Mouse (Mus musculus): ENCODE results near the gene Efs. TPM values are rescaled to one million over a fixed set of nuclear protein-coding genes. Genes with fewer than 3 reads are reported as not detected.

The Efs gene
- total RNA-seq, 4 experiments from 2014 or later = 2.5 to 4.4 (median 3.2) TPM

DNA sequence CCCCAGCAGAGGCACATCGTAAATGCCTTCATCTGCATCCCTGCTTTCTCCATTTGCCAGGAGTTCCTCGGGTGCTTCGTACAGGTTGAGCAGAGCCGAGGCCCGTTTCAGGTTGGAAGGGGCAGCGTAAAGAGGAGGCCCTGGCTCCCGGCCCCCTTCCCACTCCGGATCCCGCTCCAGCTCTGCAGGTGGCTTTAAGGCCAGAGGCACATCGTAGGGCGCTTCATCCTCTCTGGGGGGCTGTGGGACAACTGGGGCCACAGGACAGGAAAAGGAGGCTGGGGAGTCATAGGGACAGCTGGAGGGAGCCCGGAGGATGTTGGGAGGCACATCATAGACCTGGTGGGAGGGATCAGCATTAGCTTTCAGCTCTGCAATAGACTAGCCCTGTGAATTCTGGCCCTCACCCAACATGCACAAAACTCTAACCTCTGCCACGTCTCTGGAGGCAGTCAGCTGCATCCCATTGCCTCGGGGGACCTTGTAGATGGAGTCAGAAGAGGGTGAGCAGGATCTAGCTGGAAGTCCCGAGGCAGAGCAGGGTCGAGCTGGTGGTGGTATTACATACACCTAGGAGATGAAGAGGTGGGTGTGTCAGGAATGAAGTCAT is 5.7 kb downstream of the Efs start:
- DNase-seq = no peak

DNA sequence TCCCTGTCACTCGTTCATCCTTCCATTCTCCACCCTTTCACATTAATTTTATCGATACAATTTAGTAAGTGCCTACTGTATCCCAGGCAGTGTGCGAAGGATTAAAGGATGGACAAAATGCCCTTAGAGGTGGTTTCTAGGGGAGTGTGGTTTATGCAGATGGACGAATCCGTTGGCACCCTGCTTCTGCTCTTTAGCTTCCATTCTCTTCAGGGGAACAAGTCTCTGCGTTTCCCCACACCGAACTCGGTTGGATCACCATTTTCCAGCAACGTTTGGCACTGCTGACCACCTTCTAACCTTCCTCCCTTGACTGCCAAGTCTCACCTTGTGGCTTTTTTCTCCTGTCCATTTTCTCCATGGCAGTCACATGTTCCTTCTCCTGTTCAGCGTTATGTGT is 12.6 kb downstream of the Efs start:
- no peak for DNase-seq

DNA sequence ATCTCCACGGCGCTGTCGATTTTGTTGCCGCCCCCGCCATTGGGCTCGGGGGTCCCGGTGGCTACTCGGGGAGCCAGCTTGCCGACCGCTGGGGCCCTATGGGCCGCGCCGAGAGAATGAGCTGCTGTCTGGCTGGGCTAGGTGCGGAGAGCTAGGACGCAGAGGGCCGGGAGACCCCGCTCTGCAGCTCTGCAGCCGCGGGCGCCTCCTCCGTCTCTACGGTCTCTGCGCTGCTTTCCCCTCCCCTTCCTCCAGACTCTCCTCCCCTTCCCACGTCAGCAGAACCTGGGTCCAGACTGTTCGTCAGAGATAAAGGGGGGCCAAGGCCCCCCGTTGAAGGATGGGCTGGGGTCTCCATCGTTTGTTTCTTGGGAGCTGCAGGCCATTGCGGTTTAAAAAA is 13.0 kb downstream of the Efs start, which contains the start of gene Slc22a17:
Gene Slc22a17 (minus strand): TSS at position 247 of the 400 bp plus-strand sequence.
- DNase-seq = peak; percentile 55

DNA sequence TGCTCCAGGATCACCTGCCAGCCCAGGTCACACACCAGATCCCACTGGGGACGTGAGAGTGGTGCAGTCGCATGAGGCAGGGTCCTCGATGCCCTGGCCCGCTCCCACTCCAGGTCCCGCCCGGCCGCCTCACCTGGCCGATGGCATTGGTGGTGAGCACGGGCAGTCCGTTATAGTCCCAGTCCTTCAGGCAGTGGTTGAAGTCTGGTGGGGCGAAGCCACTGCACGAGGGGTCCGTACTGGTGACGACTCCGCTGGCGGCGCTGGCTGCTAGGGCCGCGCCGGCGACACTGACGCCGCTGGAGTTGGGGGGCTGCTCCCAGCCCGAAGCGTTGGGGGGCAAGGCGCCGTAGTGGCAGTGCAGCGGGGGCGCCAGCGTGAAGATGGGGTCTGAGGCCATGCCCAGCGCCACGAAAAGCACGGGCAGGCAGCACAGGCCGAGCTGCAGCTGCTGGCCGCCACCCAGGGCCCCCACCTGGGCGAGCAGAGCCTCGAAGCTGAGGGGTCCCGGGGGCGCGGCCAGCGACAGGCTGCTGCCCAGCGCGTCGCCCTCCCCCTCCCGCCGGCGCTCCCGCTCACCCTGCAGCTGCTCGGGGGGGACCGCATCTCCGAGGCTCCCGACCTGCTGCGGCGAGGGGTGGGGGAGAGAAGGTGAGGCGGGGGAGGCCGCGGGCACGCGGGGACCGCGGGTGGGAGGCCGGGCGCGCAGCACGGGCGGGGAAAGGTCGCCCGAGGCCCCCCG is 13.6 kb downstream of the Efs start:
- no peak for DNase-seq

DNA sequence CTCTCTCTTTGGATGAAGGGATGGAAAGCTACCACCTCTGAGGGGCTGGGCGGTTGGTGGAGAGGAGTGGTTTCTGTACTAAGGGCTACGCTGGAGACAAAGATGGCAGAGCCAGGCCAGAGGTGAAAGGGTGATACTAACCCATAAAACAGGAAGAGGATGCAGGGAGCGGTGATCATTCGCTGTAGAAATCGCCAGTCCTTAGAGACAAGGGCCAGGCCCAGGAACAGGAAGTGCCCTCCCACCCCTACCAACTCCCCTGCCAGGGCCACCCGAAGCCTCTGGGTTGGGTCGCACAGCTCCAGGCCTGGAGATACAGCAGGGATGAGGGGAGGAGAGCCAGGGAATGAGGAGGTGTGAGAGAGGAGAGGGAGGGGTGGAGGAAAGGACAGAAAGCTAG is 17.2 kb downstream of the Efs start:
- no peak for DNase-seq

DNA sequence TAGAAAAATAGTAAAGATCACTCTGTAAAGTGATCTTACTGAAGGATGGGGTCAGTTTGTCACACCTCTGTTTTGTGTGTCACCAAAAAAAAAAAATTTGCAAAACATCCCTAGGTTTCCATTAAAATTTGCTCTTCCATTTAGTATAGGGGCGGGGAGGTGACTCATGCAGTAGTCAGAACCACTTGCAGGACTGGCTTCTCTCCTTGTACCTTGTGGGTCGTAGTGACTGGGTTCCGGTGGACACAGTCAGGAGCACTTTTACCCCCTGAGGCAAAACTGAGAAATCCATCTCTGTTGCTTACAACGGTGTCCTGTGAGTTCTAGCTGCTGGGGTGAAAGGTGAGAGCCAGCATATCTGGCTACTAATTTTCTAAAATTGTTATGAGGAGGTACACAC is 22.3 kb downstream of the Efs start:
- DNase-seq = no peak

DNA sequence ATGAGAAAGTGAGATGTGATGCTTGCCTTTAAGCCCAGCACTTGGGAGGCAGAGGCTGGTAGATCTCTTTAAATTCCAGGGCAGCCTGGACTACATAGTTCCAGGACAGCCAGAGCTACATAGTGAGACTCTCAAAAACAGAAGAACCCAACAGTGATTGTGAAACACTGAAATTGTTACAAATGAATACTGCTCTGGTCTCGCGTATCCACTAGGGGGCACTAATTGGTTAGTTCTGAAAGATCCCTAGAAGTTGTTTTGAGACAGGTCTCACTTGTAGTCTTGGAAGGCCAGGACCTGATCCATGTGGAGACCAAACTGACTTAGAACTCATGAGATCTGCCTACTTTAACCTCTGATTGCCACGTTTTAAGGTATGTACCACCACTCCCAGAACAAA is 25.5 kb downstream of the Efs start:
- no peak for DNase-seq

DNA sequence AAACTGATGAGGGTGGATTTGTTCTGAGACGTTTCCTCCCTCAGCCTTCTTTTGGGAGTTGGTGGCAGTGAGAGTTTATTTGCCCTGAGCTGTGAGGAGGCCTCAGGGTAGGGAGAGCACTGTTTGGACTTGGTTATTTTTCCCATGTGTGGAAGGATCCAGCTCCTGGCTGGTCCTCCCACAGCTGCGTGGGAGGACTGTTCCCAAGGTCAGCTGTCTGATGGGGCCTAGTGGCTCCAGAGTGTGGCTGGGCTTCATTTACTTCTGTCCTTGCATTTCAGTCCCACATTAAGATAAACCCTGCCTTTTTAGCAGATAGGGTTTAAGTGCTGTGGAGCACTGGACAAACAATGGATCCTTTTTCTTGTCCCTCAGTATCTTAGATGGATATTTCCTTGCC is 28.5 kb downstream of the Efs start:
- no peak for DNase-seq

DNA sequence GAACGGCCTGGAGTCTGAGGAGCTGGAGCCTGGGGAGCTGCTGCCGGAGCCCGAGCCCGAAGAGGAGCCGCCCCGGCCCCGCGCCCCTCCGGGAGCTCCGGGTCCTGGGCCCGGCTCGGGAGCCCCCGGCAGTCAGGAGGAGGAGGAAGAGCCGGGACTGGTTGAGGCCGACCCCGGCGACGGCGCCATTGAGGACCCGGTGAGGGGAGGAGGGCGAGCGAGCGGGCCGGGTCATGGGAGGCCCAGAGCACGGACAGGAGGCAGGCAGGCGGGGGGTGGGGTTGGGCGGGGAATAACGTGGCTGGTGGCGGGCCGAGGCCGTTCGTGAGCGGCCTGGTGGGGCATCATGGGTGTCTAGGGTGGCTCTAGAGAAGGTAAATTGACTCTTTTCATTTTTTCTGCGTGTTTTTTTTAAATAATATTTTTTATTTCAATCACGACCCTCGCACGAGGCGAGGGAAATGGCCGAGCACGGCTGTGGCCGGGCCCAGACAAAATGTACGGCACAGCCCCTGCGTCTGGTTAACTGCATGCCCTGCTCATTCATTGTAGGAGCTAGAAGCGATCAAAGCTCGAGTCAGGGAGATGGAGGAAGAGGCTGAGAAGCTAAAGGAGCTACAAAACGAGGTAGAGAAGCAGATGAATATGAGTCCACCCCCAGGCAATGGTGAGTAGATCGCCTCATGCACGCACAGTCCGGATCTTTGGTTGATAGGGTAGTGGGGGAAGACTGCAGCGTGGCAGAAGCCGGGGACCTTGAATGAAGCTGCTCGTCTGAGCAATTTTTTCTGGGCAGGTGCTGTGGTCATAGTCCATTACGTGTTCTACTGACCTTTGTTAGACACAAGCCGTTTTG is 31.4 kb downstream of the Efs start:
- DNase-seq = no peak

DNA sequence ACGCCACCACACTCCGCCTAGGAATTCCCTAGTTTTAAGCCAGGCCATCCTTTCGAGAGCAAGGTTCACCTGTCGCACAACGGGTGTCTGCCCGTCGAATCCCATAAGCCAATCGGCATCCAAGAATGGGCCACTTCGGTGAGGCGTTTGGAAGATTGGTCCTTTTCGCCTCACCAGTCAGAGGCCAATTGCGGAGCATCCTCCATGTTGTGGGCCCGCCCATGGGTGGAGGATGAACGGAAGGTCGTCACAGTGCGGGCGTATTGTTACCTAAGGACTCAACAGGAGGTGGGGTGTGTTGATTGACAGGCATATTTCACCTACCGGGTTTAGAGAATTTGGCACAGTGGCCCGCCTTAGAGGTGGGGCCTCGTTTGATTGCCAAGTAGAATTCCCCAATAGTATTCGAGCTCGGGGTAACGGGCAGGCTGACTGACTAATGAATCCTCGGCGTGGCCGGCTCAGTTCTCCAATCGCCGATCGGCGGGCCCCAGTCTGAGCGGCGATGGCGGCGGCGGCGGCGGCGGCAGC is 32.2 kb downstream of the Efs start:
- DNase-seq = peak; percentile 99

DNA sequence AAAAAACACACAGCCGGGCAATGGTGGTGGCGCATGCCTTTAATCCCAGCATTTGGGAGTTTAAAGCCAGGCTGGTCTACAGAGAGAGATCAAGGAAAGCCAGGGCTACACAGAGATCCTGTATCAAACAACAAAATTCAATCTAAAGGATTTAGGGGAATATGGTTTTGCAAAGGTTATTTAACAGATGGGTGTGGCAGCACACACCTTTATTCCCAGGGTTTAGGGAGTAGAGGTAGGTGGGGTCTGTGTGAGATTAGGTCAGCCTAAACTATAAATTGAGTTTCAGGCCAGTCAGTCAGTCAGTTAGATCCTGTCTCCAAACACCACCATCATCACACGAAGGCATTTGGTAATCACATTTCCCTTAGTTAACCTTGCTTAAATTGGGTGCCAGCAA is 33.7 kb downstream of the Efs start, which contains the start of gene Pabpn1:
Gene Pabpn1 (plus strand): TSS at position 301 of the 400 bp plus-strand sequence.
- no peak for DNase-seq

DNA sequence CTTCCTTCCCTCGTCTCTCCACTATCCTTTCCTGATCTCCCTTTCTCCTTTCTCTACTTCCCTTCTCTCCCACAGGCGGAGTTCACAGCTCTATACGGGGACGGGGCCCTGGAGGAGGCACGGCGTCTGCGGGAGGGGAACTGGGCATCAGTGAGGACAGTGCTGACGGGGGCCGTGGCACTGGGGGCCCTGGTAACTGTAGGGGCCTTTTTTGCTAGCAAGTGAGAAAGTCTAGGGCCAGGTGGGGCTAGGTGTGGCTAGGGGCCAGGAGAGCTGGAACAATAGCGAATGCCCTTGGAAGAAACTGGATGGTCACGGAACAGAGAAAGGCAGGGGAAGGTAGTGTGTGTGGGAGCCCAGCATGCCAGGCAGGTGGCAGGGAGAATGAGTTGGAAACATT is 40.6 kb downstream of the Efs start:
- no peak for DNase-seq

DNA sequence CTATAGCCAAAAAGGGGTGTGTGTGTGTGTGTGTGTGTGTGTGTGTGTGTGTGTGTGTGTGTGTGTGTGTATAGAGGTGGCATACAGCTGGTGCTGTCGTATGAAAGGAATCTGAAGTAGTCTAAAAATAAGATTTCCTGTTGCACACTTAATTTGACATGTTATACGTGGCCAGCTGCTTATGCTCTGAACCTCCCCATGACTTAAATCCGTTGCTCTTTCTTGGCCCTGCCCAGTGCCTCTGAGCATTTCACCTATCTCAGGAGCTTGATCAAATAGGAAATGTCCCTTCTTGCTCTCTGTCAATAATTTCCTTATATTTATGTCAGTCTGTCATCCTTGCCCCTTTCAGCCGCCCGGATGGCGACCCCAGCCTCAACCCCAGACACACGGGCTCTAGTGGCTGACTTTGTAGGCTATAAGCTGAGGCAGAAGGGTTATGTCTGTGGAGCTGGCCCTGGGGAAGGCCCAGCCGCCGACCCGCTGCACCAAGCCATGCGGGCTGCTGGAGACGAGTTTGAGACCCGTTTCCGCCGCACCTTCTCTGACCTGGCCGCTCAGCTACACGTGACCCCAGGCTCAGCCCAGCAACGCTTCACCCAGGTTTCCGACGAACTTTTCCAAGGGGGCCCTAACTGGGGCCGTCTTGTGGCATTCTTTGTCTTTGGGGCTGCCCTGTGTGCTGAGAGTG is 41.8 kb downstream of the Efs start:
- DNase-seq = no peak

DNA sequence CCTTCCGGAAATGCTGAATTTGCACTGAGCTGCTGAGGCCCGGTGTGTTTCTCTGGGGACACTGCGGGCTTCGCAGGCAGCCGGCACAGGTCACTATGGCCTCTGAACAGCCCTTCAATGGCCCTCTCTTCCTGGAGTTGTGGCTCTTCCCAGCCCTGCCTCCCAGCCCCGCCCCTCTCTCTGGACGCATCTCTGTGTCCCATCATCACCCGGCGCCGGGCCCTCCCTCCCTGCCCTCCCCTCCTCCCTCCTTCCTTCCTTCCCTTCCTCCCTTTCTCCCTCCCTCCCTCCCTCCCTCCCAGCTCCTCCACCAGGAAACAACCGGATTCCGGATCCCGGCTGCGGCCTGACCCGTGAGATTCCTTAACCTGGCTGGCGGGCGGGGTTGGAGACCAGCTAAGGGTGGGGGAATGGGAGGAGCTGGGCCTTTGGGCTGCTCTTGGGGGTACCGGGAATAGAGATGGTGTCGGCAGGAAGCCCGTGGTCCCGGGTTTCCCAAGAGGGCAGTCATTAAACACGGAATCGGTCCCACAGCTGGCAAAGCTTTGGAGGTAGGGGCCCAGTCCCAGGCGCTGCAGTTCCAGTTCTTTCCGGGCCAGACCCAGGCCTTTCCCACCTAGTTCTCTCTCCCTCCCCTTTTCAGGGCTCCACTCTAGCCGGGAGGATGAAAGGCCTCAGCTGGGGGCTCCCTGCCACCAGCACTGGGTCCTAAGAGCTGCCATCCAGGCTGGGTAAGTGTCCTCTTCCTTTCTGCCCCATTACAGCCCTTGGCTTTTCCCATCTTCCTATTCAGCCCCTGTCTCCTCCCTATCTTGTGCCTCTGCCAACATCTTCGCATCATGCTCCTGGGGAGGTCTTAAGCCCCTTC is 42.5 kb downstream of the Efs start, which contains the start of the genes Bcl2l2 and Gm20521:
Gene Bcl2l2 (plus strand): TSS at position 224 of the 868 bp plus-strand sequence.
Gene Gm20521 (plus strand): TSS at position 288 of the 868 bp plus-strand sequence.
- DNase-seq = peak; percentile 76

DNA sequence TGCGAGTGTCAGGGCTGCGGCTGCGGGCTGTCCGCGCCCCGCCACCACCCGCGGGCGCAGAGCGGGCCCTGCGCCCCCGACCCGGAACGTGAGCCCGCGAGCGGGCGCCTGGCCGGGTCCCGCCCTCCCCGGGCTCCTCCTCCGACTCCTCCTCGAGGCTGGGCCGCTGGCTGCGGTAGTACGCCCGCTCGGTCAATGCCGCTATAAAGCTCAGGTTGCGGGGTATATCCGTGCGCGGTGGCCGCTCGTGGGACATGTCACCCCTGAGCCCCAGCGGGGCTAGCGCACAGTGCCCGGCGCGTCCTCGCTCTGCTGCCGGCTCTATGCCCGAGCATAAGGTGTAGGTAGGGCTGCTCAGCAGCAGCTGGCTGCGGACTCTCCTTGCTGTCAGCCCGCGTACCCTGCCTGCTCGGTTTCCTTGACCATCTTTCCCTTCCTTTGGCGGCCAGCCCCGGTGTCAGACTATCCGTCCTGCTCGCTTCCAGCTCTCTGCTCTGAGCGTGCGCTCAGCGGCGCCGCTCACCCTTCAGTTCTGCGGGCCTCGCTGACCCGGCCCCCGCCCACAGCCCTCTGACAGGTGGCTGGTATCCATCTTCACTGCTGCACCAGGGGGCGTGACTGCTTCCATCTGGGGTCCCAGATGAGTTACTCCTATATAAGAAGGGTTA is 48.7 kb downstream of the Efs start, which contains the start of gene Ppp1r3e:
Gene Ppp1r3e (minus strand): TSS at position 503 of the 668 bp plus-strand sequence.
- DNase-seq = peak; percentile 64

DNA sequence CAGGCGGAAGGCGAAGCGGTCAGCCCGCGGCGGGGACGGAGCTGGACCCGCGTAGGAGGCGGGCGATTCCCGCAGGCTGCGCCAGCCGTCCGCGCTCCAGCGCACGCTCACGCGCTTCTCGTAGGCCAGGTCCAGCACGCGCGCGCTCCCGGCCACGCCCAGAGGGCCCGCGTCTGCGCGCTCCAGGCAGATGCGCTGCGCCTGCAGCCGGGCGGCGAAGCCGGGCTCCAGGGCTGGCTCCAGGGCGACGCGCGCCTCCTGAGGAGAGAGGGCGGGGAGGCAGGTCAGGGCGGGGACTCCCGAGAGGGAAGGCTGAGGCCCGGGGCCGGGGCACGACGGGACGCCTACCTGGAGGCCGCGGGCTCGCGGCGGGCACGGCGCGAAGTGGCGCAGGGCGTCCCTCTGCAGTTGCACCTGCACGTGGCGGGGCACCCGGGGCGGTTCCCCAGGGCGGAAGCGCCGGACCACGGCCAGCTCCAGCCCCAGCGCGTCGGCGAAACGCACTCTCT is 49.3 kb downstream of the Efs start:
- DNase-seq = peak; percentile 90

DNA sequence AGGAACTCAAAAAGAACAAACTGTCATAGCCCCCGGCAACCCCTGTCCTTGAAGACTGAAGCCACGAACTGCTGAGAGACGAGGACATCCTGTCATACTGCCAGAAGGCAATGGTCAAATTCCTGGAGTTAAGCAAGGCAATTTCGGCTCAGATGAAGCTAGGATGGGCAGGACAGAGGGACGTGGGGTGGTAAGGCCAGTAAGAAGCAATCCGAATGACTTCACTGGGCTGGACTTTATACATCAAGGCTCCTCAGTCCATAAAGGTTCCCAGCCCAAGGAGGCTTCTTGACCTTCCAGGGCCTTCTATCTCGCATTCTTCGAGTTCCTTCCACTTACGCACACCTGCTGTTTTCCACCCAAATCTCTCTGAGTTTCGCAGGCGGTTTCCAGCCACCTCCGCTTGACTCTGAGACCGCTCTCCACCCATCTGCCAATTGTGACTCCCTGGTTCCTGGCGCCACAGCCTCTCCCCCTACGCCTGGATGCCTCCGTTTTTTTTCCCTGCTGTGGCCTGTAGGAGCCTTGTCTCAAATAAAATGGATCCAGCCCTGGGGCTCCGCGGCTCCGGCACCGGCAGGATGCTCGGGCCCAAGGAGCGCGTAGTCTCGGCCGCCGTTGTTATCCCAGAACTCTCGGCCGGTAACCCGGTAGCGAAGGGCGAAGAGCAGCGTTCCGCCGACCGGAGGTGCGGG is 49.9 kb downstream of the Efs start:
- no peak for DNase-seq

DNA sequence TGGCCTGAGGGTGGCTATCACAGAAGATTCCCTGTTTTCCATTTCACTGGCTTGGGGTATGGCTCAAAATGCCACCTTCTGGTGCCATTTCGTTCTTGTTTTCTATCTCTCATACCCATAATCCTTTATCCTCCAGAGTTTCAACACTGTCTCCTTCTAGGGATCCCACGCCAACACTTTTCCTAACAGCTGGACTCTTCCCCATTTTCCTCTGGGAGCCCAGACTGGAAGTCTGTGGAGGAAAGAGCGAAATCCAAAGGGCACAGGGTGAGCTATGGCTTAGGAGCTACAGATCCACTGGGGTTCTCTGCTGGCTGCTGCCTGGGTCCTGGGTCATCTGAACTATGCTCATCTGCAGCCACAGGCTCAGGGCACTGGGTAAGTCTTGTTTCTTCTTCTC is 51.8 kb downstream of the Efs start:
- no peak for DNase-seq

DNA sequence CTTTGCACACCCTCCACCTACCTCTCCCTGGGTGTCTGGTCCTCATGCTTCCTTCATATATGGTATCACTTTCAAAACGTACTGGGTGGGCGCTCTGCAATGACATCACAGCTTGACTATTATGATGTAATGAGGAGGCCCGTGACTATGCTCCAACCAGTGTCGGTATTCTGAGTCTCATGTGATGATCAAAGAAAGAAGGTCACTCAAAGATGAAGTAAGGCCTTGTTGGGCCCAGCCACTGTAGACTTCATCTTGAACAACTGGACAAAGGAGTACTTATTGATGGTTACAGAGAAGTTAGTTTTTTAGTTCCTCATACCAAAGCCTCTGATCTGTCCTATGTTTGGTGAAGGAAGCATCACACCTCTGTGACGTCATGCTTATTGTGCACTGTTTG is 55.1 kb downstream of the Efs start, which contains the start of gene Homez:
Gene Homez (minus strand): TSS at position 101 of the 400 bp plus-strand sequence.
- no peak for DNase-seq
